Mouse (Mus musculus) kidney, embryonic 14.5 days (tissue): ENCODE results near the gene Ubl4a. TPM values are rescaled to one million over a fixed set of nuclear protein-coding genes. Genes with fewer than 3 reads are reported as not detected.

Experiments used
- ATAC-seq: fragments of 200-750 bp; cut with Nextera tagmentation; 2 replicates; pipeline ENCODE4 v1.8.0; 2017; ENCODE audit warnings: moderate number of reproducible peaks, mild to moderate bottlenecking, moderate TSS enrichment, moderate library complexity; ENCODE audit not compliant: low FRiP score, low TSS enrichment
- H3K27ac ChIP-seq: fragments of 300-500 bp; sonication (generic); 2 replicates; pipeline ENCODE4 v1.5.1; 2014; ENCODE audit warnings: low read depth, mild to moderate bottlenecking, low read length, moderate library complexity, mixed read lengths
- H3K27me3 ChIP-seq: fragments of 300-500 bp; sonication (generic); 2 replicates; pipeline ENCODE4 v1.6.1; 2014; ENCODE audit warnings: mild to moderate bottlenecking, low read length; ENCODE audit not compliant: control insufficient read depth, insufficient read depth
- H3K36me3 ChIP-seq: fragments of 300-500 bp; sonication (generic); 2 replicates; pipeline ENCODE4 v1.6.1; 2014; ENCODE audit warnings: low read length, mixed read lengths; ENCODE audit not compliant: control insufficient read depth, insufficient read depth
- H3K4me1 ChIP-seq: fragments of 300-500 bp; sonication (generic); 2 replicates; pipeline ENCODE4 v1.6.1; 2014; ENCODE audit warnings: low read length, mixed read lengths; ENCODE audit not compliant: control insufficient read depth, insufficient read depth
- H3K4me2 ChIP-seq: fragments of 300-500 bp; sonication (generic); replicated peaks from 2 replicates; pipeline ENCODE4 v1.6.1; 2014; ENCODE audit warnings: low read depth, mild to moderate bottlenecking, low read length
- H3K4me3 ChIP-seq: fragments of 300-500 bp; sonication (generic); 2 replicates; pipeline ENCODE4 v1.5.1; 2014; ENCODE audit warnings: mild to moderate bottlenecking, low read length
- H3K9ac ChIP-seq: fragments of 300-500 bp; sonication (generic); 2 replicates; pipeline ENCODE4 v1.6.1; 2014; ENCODE audit warnings: low read depth, mild to moderate bottlenecking, low read length, moderate library complexity
- H3K9me3 ChIP-seq: fragments of 300-500 bp; sonication (generic); 2 replicates; pipeline ENCODE4 v1.6.1; 2016; ENCODE audit warnings: low read length; ENCODE audit not compliant: control insufficient read depth
- WGBS: fragments of 180-500 bp; shearing (Covaris S2); extraction: QIAGEN DNeasy Blood & Tissue Kit; methylation state at CpG from one replicate; pipeline ENCODE4 v1.1.7; 2014; 5-methylcytosine and 5-hydroxymethylcytosine counted together
- polyA plus RNA-seq: library from polyadenylated mRNA; unstranded; fragments of >200 nt; fragmentation: Nextera tagmentation; extraction: Ambion mirVana; gene quantifications from 2 replicates; pipeline ENCODE4 v1.2.1, GENCODE M21; 2014

Gene Ubl4a
- polyA plus RNA-seq: 56.5 and 74.6 TPM in 2 replicates

GRCm38 (mm10) chrX:74372888-74373549 lies at the start of gene Ubl4a, which contains the start of gene Slc10a3:
Gene Ubl4a (minus strand): TSS chrX:74373218.
Gene Slc10a3 (minus strand): TSS chrX:74373349.
- no peaks in the 10 kb centered on the region for H3K9me3 ChIP-seq
- H3K27ac ChIP-seq: no peak within 1 kb of the TSS
- H3K9ac ChIP-seq: peak within 1 kb of the TSS; percentile 57
- H3K4me3 ChIP-seq: peak within 1 kb of the TSS; percentile 48
- peak within 1 kb of the TSS; percentile 53 for H3K4me2 ChIP-seq
- 28% methylated on average over 32 of the region's 32 CpGs for WGBS
- no peaks in the 10 kb centered on the region for H3K4me1 ChIP-seq
- no peaks in the 10 kb centered on the region for H3K27me3 ChIP-seq
- ATAC-seq: peak; percentile 95
- peaks cover 2% of the 10 kb centered on the region; the same call in 1 of the 2 replicates for H3K36me3 ChIP-seq

- peak; percentile 76 for ATAC-seq
These were observed 40.4 kb upstream of the Ubl4a start for GRCm38 (mm10) chrX:74413377-74413776.

GRCm38 (mm10) chrX:74408340-74408739 lies 35.3 kb upstream of the Ubl4a start:
- no peak for ATAC-seq
- WGBS: 57% methylated on average over 2 of the region's 2 CpGs

More at GRCm38 (mm10) chrX:74413377-74413776, 40.4 kb upstream of the Ubl4a start:
- no peaks in the 10 kb centered on the region; the same call in 1 of the 2 replicates for H3K36me3 ChIP-seq
- no peaks in the 10 kb centered on the region for H3K27me3 ChIP-seq
- no peaks in the 10 kb centered on the region for H3K4me1 ChIP-seq
- no peak overlapping the region for H3K27ac ChIP-seq
- no peak overlapping the region for H3K4me2 ChIP-seq
- H3K4me3 ChIP-seq: no peak overlapping the region
- no peaks in the 10 kb centered on the region for H3K9me3 ChIP-seq
- H3K9ac ChIP-seq: no peak overlapping the region

GRCm38 (mm10) chrX:74400136-74400535 lies 27.1 kb upstream of the Ubl4a start:
- no peaks in the 10 kb centered on the region for H3K9me3 ChIP-seq
- no peak overlapping the region for H3K9ac ChIP-seq
- 81% methylated on average over 3 of the region's 3 CpGs for WGBS
- ATAC-seq: no peak
- H3K27me3 ChIP-seq: no peaks in the 10 kb centered on the region
- no peak overlapping the region for H3K27ac ChIP-seq
- H3K4me1 ChIP-seq: no peaks in the 10 kb centered on the region
- H3K36me3 ChIP-seq: no peaks in the 10 kb centered on the region
- H3K4me3 ChIP-seq: no peak overlapping the region
- H3K4me2 ChIP-seq: no peak overlapping the region

More at GRCm38 (mm10) chrX:74408340-74408739, 35.3 kb upstream of the Ubl4a start:
- no peak overlapping the region for H3K9ac ChIP-seq
- no peaks in the 10 kb centered on the region for H3K4me1 ChIP-seq
- no peak overlapping the region for H3K4me3 ChIP-seq
- H3K36me3 ChIP-seq: no peaks in the 10 kb centered on the region; the same call in 1 of the 2 replicates
- H3K9me3 ChIP-seq: no peaks in the 10 kb centered on the region
- no peaks in the 10 kb centered on the region for H3K27me3 ChIP-seq
- H3K4me2 ChIP-seq: no peak overlapping the region
- H3K27ac ChIP-seq: no peak overlapping the region

- 29% methylated on average over 30 of the region's 30 CpGs for whole genome bisulfite sequencing
- Histone ChIP-seq H3K4me1 (no peaks in the 10 kb centered on the region), H3K4me2 (peak within 1 kb of the TSS; percentile 55), H3K9ac (peak within 1 kb of the TSS; percentile 74), H3K4me3 (peak within 1 kb of the TSS; percentile 51), H3K9me3 (no peaks in the 10 kb centered on the region), H3K36me3 (peaks cover under 1% of the 10 kb centered on the region; the same call in 1 of the 2 replicates), H3K27me3 (no peaks in the 10 kb centered on the region), H3K27ac (peak within 1 kb of the TSS; percentile 80)
- ATAC-seq: peak; percentile 100
These were observed 19.8 kb upstream of the Ubl4a start, which contains the start of the genes Fam3a and Ikbkg for GRCm38 (mm10) chrX:74392535-74393443. Gene Fam3a (minus strand): TSS chrX:74393272. Gene Ikbkg (plus strand): TSS chrX:74393290.

GRCm38 (mm10) chrX:74388153-74388552 lies 15.1 kb upstream of the Ubl4a start:
- Histone ChIP-seq H3K9me3 (no peaks in the 10 kb centered on the region), H3K27ac (no peak overlapping the region), H3K4me2 (no peak overlapping the region), H3K4me1 (no peaks in the 10 kb centered on the region), H3K27me3 (no peaks in the 10 kb centered on the region), H3K4me3 (no peak overlapping the region), H3K9ac (no peak overlapping the region), H3K36me3 (peaks cover 15% of the 10 kb centered on the region; the same call in 1 of the 2 replicates)
- no peak for ATAC-seq

GRCm38 (mm10) chrX:74384451-74384850 lies 11.4 kb upstream of the Ubl4a start:
- H3K9me3 ChIP-seq: no peaks in the 10 kb centered on the region
- no peak overlapping the region for H3K27ac ChIP-seq
- no peak overlapping the region for H3K9ac ChIP-seq
- peaks cover 15% of the 10 kb centered on the region; the same call in 1 of the 2 replicates for H3K36me3 ChIP-seq
- H3K4me1 ChIP-seq: no peaks in the 10 kb centered on the region
- ATAC-seq: no peak
- H3K4me3 ChIP-seq: no peak overlapping the region
- no peaks in the 10 kb centered on the region for H3K27me3 ChIP-seq
- WGBS: 95% methylated on average over 2 of the region's 2 CpGs
- H3K4me2 ChIP-seq: no peak overlapping the region

- Histone ChIP-seq H3K27ac (peak overlapping the region; percentile 67), H3K9me3 (no peaks in the 10 kb centered on the region), H3K4me3 (peak overlapping the region; percentile 56), H3K4me1 (no peaks in the 10 kb centered on the region), H3K27me3 (no peaks in the 10 kb centered on the region), H3K36me3 (peaks cover 2% of the 10 kb centered on the region; the same call in 1 of the 2 replicates), H3K4me2 (peak overlapping the region; percentile 47), H3K9ac (peak overlapping the region; percentile 79)
- WGBS: 35% methylated on average over 49 of the region's 49 CpGs
- peak; percentile 86 for ATAC-seq
These were observed 4.7 kb downstream of the Ubl4a start for GRCm38 (mm10) chrX:74368209-74368909.
